Mouse (Mus musculus) midbrain, embryonic 13.5 days (tissue): ENCODE measurements around the gene Cflar. TPM values are rescaled to one million over a fixed set of nuclear protein-coding genes. Genes with fewer than 3 reads are reported as not detected.
"Not testable (repeated sequence)": the region's sequence is repeated elsewhere in the genome, so short reads cannot be mapped to it uniquely, and the experiment has no call there.

Source experiments
- ATAC-seq: fragments of 200-750 bp; cut with Nextera tagmentation; 2 replicates; pipeline ENCODE4 v1.8.0; 2017; ENCODE audit warnings: mild to moderate bottlenecking, moderate TSS enrichment, moderate library complexity
- H3K27ac ChIP-seq: fragments of 300-500 bp; sonication (generic); 2 replicates; pipeline ENCODE4 v1.5.1; 2015; ENCODE audit warnings: inconsistent platforms, mild to moderate bottlenecking, moderate library complexity
- H3K27me3 ChIP-seq: fragments of 300-500 bp; sonication (generic); 2 replicates; pipeline ENCODE4 v1.6.1; 2015; ENCODE audit warnings: mild to moderate bottlenecking, inconsistent platforms
- H3K36me3 ChIP-seq: fragments of 300-500 bp; sonication (generic); 2 replicates; pipeline ENCODE4 v1.6.1; 2015; ENCODE audit warnings: mild to moderate bottlenecking, inconsistent platforms
- H3K4me1 ChIP-seq: fragments of 300-500 bp; sonication (generic); replicated peaks from 2 replicates; pipeline ENCODE4 v1.6.1; 2015; ENCODE audit warnings: inconsistent platforms
- H3K4me2 ChIP-seq: fragments of 300-500 bp; sonication (generic); replicated peaks from 2 replicates; pipeline ENCODE4 v1.6.1; 2015; ENCODE audit warnings: moderate library complexity, mild to moderate bottlenecking, inconsistent platforms
- H3K4me3 ChIP-seq: fragments of 300-500 bp; sonication (generic); replicated peaks from 2 replicates; pipeline ENCODE4 v1.5.1; 2015; ENCODE audit warnings: mild to moderate bottlenecking, inconsistent platforms
- H3K9ac ChIP-seq: fragments of 300-500 bp; sonication (generic); replicated peaks from 2 replicates; pipeline ENCODE4 v1.6.1; 2015; ENCODE audit warnings: mild to moderate bottlenecking, inconsistent platforms
- H3K9me3 ChIP-seq: fragments of 300-500 bp; sonication (generic); 2 replicates; pipeline ENCODE4 v1.6.1; 2016; ENCODE audit warnings: mild to moderate bottlenecking, inconsistent platforms
- WGBS: fragments of 180-500 bp; shearing (Covaris S2); methylation state at CpG from one replicate; pipeline ENCODE4 v1.1.7; 2015; 5-methylcytosine and 5-hydroxymethylcytosine counted together
- polyA plus RNA-seq: library from polyadenylated mRNA; unstranded; fragments of >200 nt; fragmentation: Nextera tagmentation; extraction: Ambion mirVana; gene quantifications from 2 replicates; pipeline ENCODE4 v1.2.1, GENCODE M21; 2015

Cflar gene
- polyA plus RNA-seq, 1 experiment from 2014 or later, result 16.4 TPM

- not testable (repeated sequence) for H3K4me2 ChIP-seq, H3K36me3 ChIP-seq, H3K4me1 ChIP-seq, H3K4me3 ChIP-seq, ATAC-seq, H3K27ac ChIP-seq, H3K27me3 ChIP-seq, H3K9me3 ChIP-seq, H3K9ac ChIP-seq
- 88% methylated on average over 1 of the region's 1 CpGs for WGBS
Observed at GRCm38 (mm10) chr1:58691718-58692117, 19.6 kb upstream of the Cflar start.

- Histone ChIP-seq H3K27me3 (no peaks in the 10 kb centered on the region), H3K27ac (no peak overlapping the region), H3K9me3 (no peaks in the 10 kb centered on the region), H3K4me1 (no peaks in the 10 kb centered on the region), H3K36me3 (no peaks in the 10 kb centered on the region), H3K9ac (no peak overlapping the region), H3K4me2 (no peak overlapping the region), H3K4me3 (no peak overlapping the region)
- ATAC-seq, result no peak
- WGBS, result 69% methylated on average over 1 of the region's 1 CpGs
Observed at GRCm38 (mm10) chr1:58693696-58694095, 17.6 kb upstream of the Cflar start.

- H3K27me3 ChIP-seq, H3K36me3 ChIP-seq, H3K4me3 ChIP-seq, H3K4me1 ChIP-seq, H3K27ac ChIP-seq, H3K4me2 ChIP-seq, ATAC-seq, H3K9ac ChIP-seq, H3K9me3 ChIP-seq: not testable (repeated sequence)
- 86% methylated on average over 4 of the region's 4 CpGs for WGBS
Observed at GRCm38 (mm10) chr1:58695810-58696209, 15.5 kb upstream of the Cflar start, which contains the start of gene Als2cr12. Gene Als2cr12 (minus strand): TSS chr1:58695989.

GRCm38 (mm10) chr1:58697607-58698006 is 13.7 kb upstream of the Cflar start:
- not testable (repeated sequence) for H3K4me2 ChIP-seq, H3K27me3 ChIP-seq, H3K9ac ChIP-seq, H3K4me3 ChIP-seq, H3K36me3 ChIP-seq, ATAC-seq, H3K9me3 ChIP-seq, H3K4me1 ChIP-seq, H3K27ac ChIP-seq
- WGBS, result 56% methylated on average over 1 of the region's 1 CpGs

- H3K36me3 ChIP-seq, result no peaks in the 10 kb centered on the region
Observed at GRCm38 (mm10) chr1:58698781-58699180, 12.5 kb upstream of the Cflar start.

GRCm38 (mm10) chr1:58699988-58700387 is 11.3 kb upstream of the Cflar start:
- Histone ChIP-seq H3K27ac (no peak overlapping the region), H3K9ac (no peak overlapping the region), H3K9me3 (no peaks in the 10 kb centered on the region), H3K4me1 (no peaks in the 10 kb centered on the region), H3K36me3 (no peaks in the 10 kb centered on the region), H3K4me3 (no peak overlapping the region), H3K4me2 (no peak overlapping the region), H3K27me3 (no peaks in the 10 kb centered on the region)
- 58% methylated on average over 3 of the region's 3 CpGs for WGBS
- ATAC-seq, result no peak

More at GRCm38 (mm10) chr1:58698781-58699180, 12.5 kb upstream of the Cflar start:
- H3K9me3 ChIP-seq, result no peaks in the 10 kb centered on the region
- no peak overlapping the region for H3K4me2 ChIP-seq
- H3K4me3 ChIP-seq, result no peak overlapping the region
- H3K27me3 ChIP-seq, result no peaks in the 10 kb centered on the region
- ATAC-seq, result no peak
- H3K4me1 ChIP-seq, result no peaks in the 10 kb centered on the region
- H3K9ac ChIP-seq, result no peak overlapping the region
- no peak overlapping the region for H3K27ac ChIP-seq
- WGBS, result 90% methylated on average over 4 of the region's 4 CpGs

- not testable (repeated sequence) for H3K36me3 ChIP-seq, ATAC-seq, H3K4me2 ChIP-seq, H3K4me1 ChIP-seq, H3K4me3 ChIP-seq, H3K27me3 ChIP-seq, H3K9ac ChIP-seq, H3K9me3 ChIP-seq, H3K27ac ChIP-seq
- WGBS, result 77% methylated on average over 4 of the region's 5 CpGs
Observed at GRCm38 (mm10) chr1:58700580-58701162, 10.6 kb upstream of the Cflar start.

- H3K36me3 ChIP-seq, H3K27me3 ChIP-seq, H3K4me2 ChIP-seq, H3K9ac ChIP-seq, H3K4me3 ChIP-seq, H3K27ac ChIP-seq, H3K9me3 ChIP-seq, ATAC-seq: not testable (repeated sequence)
- H3K4me1 ChIP-seq, result peaks cover 16% of the 10 kb centered on the region
- WGBS, result 89% methylated on average over 1 of the region's 1 CpGs
Observed at GRCm38 (mm10) chr1:58710043-58710442, 1.3 kb upstream of the Cflar start.

- Histone ChIP-seq H3K36me3 (no peaks in the 10 kb centered on the region), H3K27me3 (no peaks in the 10 kb centered on the region), H3K9me3 (no peaks in the 10 kb centered on the region), H3K27ac (peak overlapping the region; percentile 81; the same call in 1 of the 2 replicates), H3K4me1 (peaks cover 16% of the 10 kb centered on the region), H3K4me3 (peak overlapping the region; percentile 64), H3K9ac (peak overlapping the region; percentile 80), H3K4me2 (peak overlapping the region; percentile 75)
- 54% methylated on average over 10 of the region's 10 CpGs for WGBS
- ATAC-seq, result no peak; the same call in 1 of the 2 replicates
Observed at GRCm38 (mm10) chr1:58710711-58711364, 470 bp upstream of the Cflar start.

- H3K27ac ChIP-seq, result 0 out of 2 replicates have a peak overlapping the region, but pooled peaks have one; percentile 81
- 0 out of 2 replicates have a peak, but pooled peaks cover 2% of the 10 kb centered on the region for H3K36me3 ChIP-seq
- H3K9me3 ChIP-seq, result no peaks in the 10 kb centered on the region
- H3K4me1 ChIP-seq, result peaks cover 16% of the 10 kb centered on the region
- peak overlapping the region; percentile 64 for H3K4me3 ChIP-seq
- H3K4me2 ChIP-seq, result peak overlapping the region; percentile 75
- H3K27me3 ChIP-seq, result no peaks in the 10 kb centered on the region
- peak; percentile 83 for ATAC-seq
- 1% methylated on average over 17 of the region's 17 CpGs for WGBS
- peak overlapping the region; percentile 68; the same call in 1 of the 2 replicates for H3K9ac ChIP-seq
Observed at GRCm38 (mm10) chr1:58712076-58713061, 1.1 kb downstream of the Cflar start.

GRCm38 (mm10) chr1:58713081-58713892 is 2.0 kb downstream of the Cflar start:
- Histone ChIP-seq H3K4me3 (peak overlapping the region; percentile 64), H3K27me3 (no peaks in the 10 kb centered on the region), H3K9me3 (no peaks in the 10 kb centered on the region), H3K27ac (peak overlapping the region; percentile 77), H3K9ac (peak overlapping the region; percentile 68), H3K36me3 (0 out of 2 replicates have a peak, but pooled peaks cover 2% of the 10 kb centered on the region), H3K4me2 (peak overlapping the region; percentile 75), H3K4me1 (peaks cover 16% of the 10 kb centered on the region)
- WGBS, result 6% methylated on average over 31 of the region's 31 CpGs
- ATAC-seq, result peak; percentile 25; the same call in 1 of the 2 replicates
